Mouse (Mus musculus): ENCODE measurements around the gene Itpk1.

Itpk1 gene

DNA sequence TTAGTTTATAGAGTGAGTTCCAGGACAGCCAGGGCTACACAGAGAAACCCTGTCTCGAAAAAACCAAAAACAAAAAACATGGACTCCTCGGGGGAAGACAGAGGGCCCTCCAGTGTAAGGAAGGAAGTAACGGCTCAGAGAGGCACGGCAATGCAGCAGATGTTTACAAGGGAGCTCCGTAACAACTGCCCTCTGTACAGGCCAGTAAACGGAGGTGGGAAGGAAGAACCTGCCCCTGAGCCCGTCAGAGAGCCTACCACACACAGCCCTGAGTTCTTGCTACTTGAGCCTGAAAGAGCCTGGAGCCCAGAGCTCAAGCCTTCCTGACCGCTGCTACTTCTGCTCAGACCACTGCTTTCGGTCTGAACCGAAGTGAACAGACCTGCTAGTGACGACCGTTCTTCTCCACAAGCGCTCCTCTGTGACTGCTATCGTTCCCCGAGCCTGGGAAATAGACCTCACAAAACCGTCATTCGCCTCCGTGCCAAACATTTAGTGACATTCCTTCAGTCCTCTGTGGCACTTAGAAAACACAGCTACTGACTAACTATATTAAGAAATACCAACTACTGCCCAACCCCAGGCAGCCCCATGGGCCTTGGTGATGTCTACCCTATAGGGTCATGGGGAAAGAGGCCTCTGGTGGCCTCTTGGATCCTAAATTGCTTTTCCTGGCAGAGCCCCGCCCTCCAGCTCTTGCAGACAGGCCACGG lies 8.6 kb upstream of the Itpk1 start:
- no peak for DNase-seq

DNA sequence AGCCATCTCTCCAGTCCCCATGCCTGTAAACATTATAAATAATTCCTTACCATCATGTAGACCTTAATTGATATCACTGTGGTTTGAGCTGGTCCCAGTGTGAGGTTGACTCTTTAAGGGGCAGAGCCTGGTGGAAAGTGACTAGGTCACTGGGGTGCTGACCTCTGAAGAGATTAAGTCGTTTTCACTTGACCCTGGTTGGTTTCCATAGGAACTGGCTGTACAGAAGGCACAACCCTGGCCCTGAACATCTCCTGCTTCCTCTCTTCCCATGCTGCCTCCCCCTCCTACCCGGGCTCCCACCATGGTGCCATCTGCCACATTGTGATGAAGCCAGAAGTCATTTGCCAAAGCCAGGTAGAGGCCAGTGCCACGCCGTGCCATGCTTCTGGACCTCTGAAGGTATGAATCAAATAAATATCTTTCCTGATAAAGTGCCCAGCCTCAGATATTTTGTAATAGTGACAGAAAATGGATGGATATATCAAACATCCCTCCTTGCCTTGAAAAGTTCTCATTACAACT lies 6.2 kb upstream of the Itpk1 start:
- DNase-seq, result no peak

DNA sequence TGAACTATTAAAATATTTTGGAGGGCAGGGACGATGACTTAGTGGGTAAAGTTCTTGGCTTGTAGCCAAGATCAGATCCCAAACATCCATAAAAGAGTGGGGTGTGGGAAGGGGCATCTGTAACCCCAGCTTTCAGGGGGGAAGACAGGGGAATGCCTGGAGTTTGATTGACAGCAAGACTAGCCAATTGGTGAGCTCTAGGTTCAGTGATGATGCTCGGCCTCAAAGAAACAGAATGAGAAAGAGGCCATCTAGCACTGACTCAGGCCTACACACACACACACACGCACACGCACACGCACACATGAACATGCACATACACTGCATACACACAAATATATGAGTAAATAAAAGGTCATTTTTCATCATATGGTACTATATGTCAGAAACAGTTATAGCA lies 5.2 kb upstream of the Itpk1 start:
- no peak for DNase-seq

DNA sequence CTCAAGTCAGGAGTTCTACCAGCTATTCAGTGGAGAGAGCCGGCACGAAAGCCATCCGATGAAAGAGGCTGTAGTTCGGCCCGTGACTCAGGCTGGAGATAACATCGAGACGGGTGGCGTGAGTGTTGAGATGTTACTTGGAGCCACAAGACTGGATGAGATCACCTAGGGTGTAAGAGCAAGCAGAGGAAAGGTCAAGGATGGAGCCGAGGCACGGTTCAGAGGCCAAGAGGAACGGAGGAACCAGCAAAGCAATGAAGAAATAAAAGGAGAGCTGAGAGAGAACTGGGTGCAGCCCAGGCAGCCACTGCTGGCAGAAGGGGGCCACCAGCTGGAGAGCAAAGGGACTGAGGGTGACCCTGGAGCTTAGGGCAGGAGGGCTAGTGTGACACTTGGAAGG lies 3.5 kb upstream of the Itpk1 start:
- DNase-seq, result no peak

DNA sequence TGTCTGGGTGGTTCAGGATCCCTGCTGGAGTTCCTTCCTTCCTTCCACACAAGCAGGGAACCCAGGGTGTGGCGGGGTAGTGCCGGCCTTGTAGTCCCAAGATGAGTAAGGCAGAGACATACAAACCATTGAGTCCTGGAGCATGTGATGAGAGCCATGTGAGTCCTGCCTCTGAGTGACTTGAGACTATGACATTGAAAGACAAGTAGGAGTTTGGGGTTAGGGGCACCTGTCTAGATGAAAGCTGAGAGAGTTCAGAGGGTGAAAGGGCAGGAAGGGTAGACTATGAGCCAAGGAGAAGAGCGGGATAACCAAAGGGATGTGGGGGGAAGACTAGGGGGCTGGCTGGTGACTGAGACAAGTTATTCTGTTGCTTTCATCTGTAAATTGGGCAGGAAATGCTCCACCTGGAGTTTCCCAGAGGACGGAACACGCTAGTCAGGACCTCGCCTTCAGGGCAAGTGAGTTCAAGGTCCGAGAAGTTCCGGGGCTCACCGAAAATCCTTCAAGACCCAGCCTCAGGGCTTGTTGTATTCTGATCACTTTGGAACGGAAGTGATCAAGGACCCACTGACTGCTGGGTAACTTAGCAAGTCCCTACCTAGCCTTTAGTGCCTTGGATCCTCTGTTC lies 2.2 kb upstream of the Itpk1 start:
- DNase-seq, result no peak

DNA sequence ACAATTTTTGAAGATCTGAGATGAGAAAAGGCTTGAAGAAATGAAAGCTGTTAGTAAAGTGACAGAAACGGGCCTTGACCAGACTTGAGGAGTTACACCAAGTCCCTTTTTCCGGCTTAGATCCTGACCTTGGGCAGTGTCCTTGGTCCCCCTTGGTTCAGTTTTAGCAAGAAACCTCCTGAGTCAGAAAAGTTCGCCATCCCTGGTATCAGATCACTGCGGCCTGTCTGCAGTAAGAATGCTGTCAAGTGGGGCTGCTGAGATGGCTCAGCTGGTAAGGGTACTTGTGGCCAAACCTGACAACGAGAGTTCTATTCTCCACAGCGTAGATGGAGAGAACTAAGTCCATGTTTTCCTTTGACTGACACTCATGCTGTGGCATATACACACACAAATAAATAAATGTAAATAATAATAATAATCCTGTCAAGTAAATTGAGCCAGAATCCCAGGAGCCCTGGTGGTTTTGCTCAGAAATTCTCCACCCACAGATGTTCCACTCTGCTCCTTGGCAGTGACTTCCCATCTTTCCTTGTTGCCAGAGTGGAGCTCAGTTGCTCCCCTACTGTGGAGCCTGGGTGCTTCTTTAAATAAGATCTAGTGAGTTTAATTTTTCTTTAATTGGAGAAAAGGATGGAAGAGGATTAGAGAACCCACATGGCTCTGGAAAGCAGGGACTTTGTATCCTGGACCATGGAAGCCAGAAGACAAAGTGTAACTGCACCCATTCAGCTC lies 1.3 kb upstream of the Itpk1 start:
- no peak for DNase-seq

DNA sequence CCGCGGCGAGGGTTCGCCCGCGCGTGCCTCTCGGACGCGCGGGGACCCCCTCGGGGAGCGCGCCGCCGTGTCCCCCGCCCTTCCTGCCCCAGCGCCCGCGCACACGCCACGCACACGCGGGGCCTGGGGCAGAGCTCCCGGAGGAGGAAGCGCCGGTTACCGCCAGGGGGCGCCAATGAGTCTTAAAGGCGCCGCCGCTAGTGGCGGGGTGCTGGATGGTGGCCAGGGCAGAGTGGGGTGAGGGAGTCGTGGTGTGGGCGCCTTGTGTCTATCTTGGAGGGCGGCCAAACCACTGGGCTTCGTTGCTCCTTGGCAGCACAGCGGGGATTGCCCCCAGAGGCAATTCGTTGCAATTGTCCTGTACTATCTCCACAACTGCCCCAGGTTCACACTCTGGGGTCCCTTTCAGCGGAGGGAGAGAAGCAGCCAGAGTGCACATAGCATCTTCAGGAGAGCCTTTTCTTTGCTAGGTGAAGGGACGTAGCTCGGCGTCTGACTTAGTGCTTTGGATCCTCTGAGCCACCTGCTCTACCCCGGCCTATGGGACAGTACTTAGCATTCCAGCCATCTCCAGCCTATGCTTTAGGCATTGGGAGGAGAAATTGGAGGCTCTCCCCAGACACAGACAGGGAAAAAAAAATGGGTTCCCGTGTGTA lies 614 bp upstream of the Itpk1 start:
- peak; percentile 81 for DNase-seq

DNA sequence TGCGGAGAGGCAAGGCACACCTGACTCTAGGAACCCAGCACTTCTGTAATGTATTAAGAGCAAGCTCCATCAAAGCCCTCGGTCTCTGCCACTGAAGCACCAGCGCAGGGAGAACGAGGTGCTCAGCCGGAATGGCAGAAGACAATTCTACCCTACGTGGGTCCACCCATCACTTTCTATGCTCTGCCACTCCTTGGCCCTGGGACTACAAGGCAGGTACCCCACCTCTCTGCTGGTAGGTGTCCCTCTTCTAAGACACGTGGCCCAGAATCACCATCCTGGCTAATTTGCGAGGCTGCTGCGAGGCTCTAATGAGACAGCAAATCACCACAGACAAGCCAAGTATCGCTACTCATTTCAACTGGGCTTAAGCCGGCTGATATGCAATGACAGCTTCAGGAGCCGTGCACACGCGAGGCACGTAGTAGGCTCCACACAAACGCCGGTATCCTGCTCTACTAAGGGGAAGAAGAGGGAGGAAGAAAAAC lies 765 bp downstream of the Itpk1 start:
- DNase-seq, result no peak

DNA sequence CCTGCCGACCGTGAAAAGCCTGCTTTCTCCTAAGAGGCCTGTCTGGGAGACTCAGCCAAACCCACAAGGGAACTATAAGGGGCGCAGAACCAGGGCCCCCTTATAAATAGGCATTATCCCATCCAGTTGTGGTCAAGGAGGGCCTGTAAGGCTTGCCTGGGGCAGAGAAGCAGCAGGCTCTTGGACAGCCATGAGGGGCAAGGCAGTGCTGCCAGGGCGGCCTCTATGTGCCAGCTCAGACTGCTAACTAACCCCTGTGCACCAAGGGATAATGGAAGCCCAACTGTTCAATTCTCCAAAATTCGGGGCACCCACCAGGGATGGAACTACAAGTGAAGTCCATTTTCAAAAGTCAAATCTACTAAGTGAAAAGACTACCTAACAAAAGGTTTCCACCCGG lies 1.3 kb downstream of the Itpk1 start:
- DNase-seq, result no peak

DNA sequence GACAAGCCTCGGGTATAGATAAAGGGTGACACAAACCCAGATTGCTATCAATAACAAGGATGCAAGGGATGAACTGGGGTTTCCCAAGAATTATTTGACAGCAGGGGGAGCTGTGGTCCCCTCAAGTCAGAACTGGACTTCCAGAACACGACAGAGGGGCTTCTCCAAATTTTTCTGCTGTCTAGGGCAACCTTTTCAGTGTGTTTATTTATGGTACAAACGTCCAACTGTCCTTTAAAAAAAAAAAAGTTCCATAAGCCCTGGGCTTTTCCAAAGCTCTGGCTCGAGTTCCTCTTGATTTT lies 1.7 kb downstream of the Itpk1 start:
- no peak for DNase-seq

DNA sequence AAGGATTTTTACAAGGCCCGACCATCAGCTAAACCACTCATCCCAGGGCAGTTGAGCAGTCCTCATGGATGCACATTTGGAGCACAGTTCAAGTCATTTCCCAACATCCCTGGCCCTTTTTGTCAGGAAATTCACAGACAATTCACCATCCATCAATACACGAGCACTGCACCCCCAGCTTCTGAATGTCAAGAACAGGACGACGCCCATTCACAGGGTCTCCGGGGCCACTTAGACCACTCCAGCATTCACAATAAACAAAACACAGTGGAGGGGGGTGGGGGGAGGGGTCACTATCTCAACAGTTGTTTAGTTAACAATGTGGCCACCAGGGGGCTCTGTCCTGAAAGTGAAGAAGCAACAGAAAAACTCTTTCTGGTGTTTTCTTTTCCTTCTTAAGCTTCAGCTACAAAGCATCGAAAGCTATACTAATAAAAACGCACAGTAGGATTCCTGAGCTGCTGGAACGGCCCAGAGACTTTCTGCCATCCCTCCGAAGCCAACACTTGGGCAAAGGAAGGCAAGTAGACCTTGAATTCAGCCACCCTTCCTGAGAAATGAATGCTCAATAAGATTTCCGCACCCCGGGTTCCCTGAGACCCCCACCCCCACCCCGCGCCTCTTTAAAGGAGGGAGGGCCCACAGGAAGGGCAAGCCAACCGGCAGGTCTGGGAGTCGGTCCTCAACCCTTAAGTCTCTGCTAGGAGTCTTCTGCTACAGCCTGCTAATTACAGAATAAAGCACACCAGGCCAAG lies 2.2 kb downstream of the Itpk1 start:
- DNase-seq, result peak; percentile 82

DNA sequence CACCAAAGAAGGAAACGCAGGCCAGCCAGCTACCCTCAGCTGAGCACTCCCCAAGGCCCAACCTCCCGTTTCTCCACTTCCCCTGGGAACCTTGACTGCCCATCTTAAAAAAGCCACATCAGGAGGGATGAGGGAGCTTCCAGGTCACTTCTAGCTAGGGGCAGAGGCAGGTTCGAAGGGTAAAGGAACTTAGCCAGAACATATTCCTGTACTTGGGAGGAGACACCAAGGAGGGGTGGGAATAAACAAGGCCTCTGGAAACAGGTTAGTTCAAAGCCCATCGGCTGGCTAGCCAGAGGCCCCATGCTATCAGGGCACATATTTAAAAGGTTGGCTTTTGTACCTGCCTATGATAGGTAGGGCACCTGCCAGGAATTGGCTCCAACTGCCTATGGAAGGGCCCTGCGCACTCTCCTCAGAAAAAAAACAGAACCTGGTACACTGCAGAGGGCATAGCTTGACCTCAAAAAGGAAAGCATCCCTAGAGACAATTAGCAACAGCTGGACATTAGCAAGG lies 3.0 kb downstream of the Itpk1 start:
- no peak for DNase-seq

DNA sequence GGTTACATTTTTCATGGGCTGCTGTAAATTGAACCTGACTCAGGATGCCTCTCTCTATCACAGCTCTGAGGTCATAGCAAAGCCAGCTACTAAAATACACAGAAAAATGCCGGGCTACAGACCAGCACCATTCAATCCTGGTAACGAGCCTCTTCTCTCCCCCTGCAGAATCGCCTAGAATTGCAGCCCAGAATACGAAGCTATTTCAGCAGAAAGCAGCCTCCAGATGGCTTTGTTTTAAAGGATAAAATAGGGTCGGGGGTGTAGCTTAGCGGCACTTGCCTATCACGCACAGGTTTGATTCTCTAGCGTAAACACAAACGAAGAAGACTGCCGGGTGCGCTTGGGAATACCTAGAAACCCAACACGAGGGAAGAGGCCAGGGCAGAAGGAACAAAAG lies 4.3 kb downstream of the Itpk1 start:
- DNase-seq, result no peak

DNA sequence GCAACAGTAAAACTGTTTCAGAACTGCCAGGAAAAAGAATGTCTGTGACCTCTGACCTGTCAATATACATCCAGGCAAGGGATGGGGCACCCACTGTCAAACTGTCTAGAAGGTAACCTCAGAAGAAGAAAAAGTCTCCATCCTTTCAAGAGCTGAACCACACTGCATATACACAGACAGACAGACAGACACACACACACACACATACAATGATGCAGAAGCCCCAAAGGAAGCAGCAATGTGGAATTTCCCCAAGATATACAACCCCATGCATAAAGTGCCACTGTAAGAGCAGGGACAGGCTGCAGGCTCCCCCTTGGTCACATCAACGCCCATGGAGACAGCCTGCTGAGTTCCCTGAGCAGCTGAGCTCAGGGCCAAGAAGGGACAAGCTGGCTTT lies 5.6 kb downstream of the Itpk1 start:
- no peak for DNase-seq

DNA sequence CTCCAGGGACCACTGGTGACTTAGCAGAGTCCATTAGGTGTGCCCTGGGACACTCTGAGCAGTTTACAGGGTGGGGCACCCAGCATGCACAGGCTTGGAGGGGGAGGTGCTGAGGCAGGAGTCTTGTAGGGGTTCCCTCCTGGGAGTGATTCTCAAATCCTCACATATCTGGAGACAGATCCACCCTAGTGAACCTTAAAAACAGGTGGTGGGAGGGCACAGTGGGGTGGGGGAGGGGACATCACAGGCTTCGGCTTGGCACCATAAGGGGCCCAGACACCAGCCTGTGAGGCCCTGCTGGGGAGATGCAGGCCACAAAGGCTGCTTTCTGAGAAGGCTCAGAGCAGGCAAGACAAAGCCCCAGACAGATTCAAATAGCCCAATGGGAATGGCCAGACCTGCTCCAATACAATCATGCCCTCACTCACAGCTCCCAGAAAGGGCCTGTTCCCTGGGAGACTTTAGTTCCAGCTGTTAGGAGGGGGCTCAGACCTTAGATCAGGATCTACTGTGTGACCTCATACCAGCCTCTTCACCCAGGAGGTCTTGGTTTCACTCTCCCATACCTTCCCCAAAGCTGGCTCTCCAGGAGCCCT lies 6.5 kb downstream of the Itpk1 start:
- DNase-seq, result no peak

DNA sequence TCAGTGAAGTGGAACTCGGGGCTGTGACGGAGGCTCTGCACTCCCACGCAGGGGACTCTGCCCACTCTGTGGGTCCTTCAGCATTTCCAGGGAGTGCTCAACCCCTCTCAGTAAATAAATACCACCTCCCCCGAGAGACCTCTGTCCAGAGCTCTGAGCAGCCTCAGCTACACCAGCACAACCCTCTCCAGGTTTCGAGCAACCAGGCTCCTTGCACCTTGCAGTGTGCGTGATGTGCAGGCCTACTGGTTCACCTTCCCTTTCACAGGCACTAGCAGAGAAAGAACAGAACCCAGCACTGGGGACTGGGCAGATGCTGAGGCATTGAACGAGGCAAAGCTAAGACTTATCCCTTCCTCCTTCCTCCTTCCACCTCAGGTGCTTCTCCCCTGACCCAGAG lies 7.3 kb downstream of the Itpk1 start:
- DNase-seq, result no peak

DNA sequence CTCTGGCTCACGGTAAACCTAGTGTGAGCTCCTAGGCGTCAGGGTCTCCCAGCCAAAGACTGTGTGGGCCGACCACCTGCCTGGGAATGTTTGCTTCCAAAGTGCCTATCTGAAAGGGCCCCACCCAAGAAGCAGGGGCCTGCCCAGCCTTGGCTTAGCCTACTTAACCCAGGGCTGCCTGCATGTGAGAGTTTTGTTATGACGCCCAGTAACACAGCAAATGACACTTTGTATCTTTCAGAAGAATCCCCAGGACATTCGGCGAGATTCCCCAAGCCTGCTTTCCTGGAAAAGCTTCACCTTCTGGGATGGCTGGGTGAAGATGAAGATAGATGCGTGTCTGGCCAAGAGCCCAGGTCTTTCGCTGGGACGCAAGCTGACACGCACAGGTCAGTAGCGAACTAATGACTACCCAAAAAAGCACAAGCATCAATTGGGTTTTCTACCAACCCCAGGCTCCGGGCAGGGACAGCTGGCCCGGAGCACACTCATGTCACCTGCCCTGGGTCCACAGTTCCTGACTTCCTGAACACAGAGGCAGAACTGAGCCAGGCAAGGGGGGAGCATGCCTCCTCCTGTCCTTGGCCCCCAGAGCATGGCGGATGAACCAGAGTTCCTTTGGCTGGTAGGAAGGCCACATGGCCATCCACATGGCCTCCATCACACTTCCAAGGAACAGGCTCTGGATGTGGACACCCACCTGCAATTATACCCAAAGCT lies 7.9 kb downstream of the Itpk1 start:
- no peak for DNase-seq

DNA sequence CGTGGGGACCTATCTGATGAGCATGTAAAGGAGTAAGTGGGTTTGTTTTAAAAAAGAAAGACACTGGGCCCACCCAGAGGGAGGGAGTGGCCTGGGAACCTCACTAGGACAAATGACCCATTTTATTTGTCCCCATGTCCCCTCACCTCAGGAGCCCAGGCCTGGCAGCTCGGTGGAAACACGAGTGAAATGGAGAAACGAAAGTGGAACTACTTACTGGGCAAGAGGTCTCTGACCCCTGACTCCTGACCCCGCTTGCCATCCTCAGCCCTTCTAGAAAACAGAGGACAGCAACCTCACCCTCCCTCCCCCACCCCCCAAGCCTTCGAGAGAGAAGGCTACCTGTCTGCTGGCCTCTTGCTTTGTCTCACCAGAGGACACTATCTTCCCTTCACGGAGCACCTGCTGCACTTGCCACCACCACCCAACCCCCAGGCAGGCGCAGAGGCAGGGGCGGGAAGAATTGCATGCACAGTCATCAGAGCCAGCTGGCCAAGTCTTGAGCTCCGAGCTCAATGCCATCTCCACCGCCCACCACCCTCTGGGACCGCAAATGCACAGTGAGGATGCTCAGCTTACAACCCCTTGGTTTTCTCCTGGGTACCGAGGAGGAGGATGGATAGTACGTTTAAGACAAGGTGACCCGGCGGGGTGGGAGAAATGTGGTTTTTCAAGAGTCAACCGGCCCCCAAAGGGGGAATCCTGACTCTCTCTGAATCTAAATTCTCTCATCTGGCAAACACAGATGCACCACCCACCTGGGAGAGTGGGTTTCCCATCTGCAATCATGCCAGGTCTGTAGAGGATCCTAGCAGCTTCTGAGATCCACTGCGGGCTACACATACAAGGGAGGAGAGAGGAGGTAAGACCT lies 9.1 kb downstream of the Itpk1 start:
- no peak for DNase-seq

DNA sequence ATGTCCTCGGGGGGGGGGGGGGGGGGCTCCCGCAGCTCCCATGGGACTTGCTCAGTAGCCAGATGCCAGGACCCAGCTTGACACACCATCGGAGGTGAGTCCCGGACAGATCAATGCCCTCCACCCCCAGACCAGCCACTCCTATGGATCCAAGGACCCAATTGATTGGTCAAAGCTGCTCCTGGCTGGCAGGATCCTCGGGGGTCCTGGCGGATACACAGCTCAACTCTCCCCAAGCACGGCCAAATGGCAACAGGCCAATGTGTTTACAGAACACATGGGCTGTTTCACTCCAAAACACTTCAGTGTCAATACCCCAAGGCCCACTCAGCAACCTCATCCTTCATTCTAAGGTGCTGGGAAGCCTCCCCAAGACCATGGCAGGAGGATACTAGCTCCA lies 13.0 kb downstream of the Itpk1 start:
- no peak for DNase-seq

DNA sequence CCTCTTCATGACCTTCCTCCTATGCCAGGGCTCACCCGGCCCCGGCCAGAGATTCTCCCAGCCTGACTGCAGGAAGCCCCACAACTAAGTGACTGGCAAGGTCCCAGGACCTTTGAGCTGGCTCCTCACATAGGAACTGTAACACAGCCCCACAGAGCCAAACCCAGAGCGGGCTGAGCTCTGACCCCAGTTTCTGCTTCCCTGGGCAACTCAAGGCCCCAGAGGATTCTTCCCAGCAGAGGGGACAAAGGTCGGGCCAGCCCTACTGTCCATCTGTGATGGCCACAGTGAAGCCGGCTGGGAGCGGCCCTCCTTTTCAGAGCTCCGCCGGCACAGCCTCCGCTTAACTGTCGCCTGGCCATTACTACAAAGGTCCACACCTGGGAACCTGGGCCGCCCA lies 13.6 kb downstream of the Itpk1 start:
- DNase-seq, result no peak
